Mouse (Mus musculus) c-Kit-positive CD71-negative TER-119-negative erythroid progenitor cells, embryonic 14.5 days (primary cell): ENCODE results near the gene Lrrc25.

Experiments
- DNase-seq: peaks from one replicate; pipeline ENCODE4 v3.0.0-alpha.2; 2013; ENCODE audit warnings: low read depth

Lrrc25 gene

DNA sequence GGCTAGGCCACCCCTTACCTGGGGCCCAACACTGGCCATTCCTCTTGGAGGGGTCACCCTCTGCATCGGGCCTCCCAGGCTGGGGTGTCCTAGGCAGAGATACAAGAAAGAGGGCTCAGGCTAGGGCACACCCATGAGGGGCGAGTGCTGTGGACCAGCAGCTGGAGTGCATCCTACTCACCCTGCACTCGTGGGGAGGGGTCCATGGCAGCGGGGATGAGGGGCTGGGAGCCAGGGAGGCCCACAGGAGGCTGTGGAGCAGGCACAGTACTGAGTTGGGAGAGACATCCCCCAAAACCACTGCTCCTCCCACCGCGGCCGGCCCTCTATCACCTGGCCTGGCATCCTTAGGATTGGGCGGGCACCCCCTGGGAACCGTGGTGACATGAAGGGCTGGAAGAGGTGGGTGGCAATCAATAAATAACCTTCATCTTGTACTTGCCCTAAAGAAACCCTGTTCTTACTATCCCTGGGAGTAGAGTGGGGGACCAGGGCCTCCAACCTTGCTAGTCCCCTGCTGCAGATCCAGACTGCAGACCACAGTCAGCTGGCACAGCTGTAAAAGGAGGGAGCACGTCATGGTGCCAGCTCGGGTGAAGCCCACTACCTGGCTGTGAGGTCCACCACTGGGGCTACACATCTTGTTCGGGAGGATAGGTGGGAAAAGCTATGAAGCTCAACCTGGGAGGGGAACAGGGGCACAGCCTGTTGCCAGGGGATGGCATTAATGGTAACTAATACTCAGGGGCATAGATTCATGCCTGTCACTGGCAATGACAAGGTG lies 16.3 kb upstream of the Lrrc25 start:
- DNase-seq = no peak

DNA sequence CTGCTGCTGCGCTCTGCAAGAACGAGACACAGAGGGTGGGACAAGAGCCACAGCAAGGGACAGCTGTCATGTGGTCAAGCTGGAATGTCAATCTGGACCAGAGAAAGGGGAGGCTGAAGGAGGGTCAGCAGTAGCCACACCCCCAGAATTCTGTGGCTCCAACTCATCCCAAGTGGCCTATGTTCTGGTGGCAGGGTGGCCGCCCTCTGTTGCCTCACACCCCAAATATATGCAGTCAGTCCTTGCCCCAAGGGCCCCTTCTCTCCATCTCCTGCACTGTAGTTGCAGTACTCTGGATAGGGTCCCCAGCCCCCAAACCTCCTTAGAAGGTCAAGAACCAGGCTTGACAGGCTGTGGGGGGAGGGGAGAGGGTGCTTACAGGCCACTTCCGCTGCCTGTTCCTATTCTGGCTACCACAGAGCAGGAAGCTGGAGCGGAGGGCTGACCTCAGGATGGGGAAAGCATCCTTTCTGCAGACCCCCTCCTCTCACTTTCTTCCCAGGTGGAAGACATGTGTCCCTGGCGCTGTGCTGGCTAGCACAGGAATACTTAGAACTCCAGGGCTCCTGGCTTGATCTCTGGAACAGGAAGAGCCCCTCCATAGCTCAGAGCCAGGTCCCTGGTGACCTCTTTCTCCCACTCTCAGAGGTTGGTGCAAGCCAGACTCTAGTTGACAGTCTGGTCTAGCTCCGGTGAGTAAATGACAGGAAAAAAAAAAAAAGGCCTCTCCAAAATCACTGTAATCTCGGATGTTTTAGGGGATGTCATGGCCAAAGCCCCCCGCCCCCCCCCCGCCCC lies 15.3 kb upstream of the Lrrc25 start:
- no peak for DNase-seq

- DNase-seq = no peak
These were observed 14.7 kb upstream of the Lrrc25 start for GRCm38 (mm10) chr8:70601271-70601649.

GRCm38 (mm10) chr8:70602139-70602811 lies 13.7 kb upstream of the Lrrc25 start:
- no peak for DNase-seq

GRCm38 (mm10) chr8:70604558-70604957 lies 11.4 kb upstream of the Lrrc25 start:
- DNase-seq = no peak

DNA sequence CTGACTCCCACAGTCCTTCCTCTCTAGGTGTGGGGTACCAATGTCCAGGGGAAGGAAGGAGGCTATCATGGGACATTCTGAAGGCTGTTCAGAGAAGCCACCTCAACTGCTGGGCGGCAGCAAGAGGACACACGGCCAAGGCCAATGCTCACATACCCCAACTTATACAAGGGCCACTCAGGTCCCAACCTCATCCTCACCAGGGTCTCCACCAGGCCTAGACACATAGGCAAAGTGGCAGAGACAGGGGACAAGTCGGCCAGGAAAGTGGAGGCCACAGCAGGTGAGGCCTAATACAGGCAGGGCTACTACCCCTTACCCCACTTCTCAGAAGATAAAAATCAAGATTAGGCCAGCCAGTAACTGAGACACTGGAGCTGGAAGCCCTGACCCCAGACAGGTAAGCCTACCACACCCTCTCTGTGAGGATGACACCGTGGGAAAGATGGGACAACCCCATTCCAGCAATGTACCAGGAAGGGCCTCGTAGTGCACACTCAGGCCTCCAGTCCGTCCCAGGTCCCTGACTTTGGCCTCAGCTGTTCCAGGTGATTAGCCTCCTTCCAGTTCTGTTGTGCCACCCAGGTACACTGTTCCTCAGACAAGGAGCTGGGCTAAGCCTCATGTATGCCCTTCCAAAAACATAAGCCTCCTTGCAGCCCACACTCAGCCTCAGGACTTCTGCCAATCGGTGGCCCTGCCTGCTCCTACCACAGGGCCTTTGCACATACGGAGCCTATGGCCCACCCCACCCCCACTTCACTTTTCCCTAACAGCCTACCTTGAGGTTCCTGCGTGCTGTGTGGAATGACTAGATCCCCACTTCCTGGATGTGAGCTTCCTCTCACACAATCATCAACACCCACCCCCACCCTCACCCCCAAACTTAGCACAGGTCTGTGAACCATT lies 9.8 kb upstream of the Lrrc25 start:
- no peak for DNase-seq

DNA sequence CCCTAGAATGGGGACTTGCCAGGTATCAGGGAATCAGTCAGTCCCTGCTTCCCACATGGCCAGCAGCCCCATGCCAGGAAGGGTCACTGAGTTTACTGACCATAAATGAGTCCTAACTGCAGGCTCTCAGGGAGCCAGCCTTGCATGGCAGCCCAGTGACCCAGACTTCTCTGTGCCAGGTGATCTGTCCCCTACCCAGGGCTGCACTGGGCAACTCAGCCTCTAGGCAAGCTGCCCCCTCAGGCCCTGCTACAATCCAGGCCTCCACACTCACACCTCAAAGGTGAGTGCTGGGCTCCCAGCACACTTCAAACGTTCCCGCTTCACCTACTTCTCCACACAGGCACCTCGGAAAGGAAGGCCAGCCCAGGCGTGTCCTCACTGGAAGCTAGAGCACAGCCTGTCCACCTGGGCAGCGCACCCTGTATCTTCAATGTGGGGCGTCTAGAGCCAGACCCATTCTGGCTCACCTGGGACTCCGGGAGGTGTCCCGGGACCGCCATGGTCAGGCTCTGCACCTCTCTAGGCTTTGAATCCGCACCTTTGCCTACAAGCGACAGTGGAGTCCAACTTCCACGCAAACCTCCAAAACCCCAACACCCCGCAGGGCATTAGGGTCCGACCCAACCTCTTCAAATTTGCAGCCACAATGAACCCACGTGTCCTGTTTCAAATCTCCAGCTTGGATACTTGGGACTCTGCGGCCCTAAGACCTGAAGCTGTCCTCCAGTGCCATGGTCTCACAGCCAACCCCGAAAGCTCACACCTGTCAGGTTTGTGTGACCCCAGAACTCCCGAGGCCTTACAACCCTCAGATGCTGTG lies 9.0 kb upstream of the Lrrc25 start:
- no peak for DNase-seq

GRCm38 (mm10) chr8:70607603-70607897 lies 8.4 kb upstream of the Lrrc25 start:
- no peak for DNase-seq

- no peak for DNase-seq
These were observed 7.8 kb upstream of the Lrrc25 start for GRCm38 (mm10) chr8:70607898-70608748.

- DNase-seq = no peak
These were observed 7.1 kb upstream of the Lrrc25 start, which contains the start of gene Ssbp4 for GRCm38 (mm10) chr8:70608749-70609367. Gene Ssbp4, minus strand, starts transcription at chr8:70608872.

GRCm38 (mm10) chr8:70609368-70609848 lies 6.5 kb upstream of the Lrrc25 start:
- DNase-seq = no peak

GRCm38 (mm10) chr8:70609849-70610795 lies 5.8 kb upstream of the Lrrc25 start:
- no peak for DNase-seq

DNA sequence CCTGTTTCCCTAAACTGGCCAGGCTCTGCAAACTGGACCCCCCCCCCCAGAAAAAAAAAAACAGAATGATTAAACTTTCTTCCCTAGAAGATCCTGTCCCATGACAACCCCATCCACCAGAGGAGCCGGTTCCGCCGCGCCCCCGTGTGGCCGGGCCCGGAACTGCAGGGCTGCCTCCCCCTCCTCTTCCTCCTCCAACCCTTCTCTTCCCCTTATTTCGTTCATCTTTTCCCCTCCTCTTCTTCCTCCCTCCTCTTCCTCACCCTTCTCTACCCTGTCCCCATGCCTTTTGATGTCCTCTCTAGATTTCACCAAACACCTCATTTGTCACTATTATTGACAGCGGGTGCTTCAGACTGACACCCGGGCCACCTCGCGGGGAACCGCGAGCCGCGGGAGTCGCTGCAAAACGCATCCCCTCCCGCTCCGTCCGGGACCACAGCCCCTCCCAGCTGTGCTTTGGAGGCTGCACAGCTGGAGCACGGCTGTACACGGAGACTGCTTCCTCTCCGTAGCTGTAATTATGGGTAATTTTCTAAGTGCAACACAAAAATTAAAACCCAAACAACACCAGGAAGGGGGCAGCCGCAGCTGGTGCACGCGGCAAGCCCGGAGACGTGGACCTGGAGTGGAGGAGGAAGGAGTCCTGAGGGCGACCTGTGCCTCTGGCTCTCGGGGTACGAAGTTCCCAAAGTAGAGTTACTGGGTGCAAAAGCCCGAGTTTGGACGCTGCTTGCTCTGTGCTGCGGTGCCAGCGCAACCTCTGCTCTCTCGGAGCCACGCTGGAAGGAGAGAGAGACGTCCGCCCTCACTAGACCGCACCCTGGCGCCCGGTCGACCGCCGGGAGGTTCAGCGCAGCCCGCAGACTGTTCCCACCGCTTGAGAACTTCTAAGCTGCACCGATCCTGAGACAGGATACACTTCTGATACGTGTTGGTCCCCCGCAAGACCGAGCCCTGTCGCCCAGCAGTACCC lies 4.9 kb upstream of the Lrrc25 start:
- no peak for DNase-seq

GRCm38 (mm10) chr8:70611849-70612248 lies 4.1 kb upstream of the Lrrc25 start:
- DNase-seq = no peak

DNA sequence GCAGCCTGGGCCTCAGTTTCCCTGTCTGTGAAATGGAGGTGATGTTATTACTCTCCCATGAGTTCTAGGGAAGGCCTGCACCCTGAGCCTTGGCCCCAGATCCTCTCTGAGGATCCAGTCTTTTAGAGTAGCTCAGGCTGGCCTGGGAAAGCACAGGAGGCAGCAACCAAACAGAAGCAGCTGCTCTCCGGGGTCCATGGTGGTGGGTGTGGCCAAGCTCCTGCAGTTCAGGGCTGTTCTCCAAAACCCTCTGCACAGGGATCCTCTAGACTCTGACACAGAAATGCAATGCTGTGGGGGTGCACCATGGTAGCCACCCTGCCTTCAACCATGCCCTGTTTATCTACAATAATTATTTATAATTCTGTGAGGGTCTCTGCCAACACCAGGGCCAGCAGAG lies 2.2 kb upstream of the Lrrc25 start:
- DNase-seq = no peak

DNA sequence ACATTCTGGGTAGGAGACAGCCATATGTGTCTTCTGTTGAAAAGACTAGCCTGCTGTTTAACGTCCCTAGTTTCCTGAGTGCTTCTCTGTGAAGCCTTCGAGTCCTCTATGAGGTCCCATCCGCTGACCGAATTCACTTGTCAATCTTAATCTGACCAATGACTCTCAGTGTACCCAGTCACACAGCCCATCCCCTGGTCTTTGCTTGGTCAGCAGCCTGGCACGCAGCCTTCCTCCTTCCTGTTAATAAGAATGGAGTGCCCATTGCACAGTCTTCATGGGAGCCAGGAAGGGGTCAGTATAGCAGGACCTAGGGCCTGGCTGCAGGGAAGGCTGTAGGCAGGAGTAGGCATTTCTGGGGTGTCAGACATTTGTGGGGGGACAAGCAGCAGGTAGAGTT lies 1.5 kb upstream of the Lrrc25 start:
- no peak for DNase-seq

DNA sequence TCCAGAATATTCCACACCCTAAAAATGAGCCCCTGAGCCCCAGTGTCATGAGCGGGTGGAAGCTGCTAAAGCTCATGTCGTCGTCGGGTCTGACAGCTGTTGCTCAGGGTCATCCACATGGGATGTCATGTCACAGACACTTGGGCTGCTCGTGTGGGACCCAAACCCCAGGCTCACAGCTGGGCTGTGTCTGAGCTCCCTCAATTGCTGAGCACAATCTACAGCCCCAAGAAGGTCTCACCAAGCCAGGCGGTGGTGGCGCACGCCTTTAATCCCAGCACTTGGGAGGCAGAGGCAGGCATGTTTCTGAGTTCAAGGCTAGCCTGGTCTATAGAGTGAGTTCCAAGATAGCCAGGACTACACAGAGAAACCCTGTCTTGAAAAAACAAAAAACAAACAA lies 674 bp upstream of the Lrrc25 start:
- DNase-seq = no peak
